Mouse (Mus musculus) kidney, postnatal 0 days (tissue): Measurements from ENCODE around the gene Hoxb6. TPM values are rescaled to one million over a fixed set of nuclear protein-coding genes. Genes with fewer than 3 reads are reported as not detected.

Source experiments
- ATAC-seq: fragments of 200-750 bp; cut with Nextera tagmentation; replicated peaks from 2 replicates; pipeline ENCODE4 v1.8.0; 2017; ENCODE audit warnings: low read depth, moderate number of reproducible peaks, moderate TSS enrichment, moderate library complexity; ENCODE audit not compliant: low FRiP score
- DNase-seq: peaks from one replicate; pipeline ENCODE4 v3.0.0-alpha.2; 2016; ENCODE audit warnings: low spot score
- H3K27ac ChIP-seq: fragments of 300-500 bp; sonication (generic); 2 replicates; pipeline ENCODE4 v1.5.1; 2014; ENCODE audit warnings: mild to moderate bottlenecking
- H3K27me3 ChIP-seq: fragments of 300-500 bp; sonication (generic); 2 replicates; pipeline ENCODE4 v1.6.1; 2014; ENCODE audit warnings: low read length, mixed read lengths; ENCODE audit not compliant: insufficient read depth
- H3K36me3 ChIP-seq: fragments of 300-500 bp; sonication (generic); 2 replicates; pipeline ENCODE4 v1.6.1; 2014; ENCODE audit warnings: low read length, mixed read lengths; ENCODE audit not compliant: insufficient read depth
- H3K4me1 ChIP-seq: fragments of 300-500 bp; sonication (generic); replicated peaks from 2 replicates; pipeline ENCODE4 v1.6.1; 2014; ENCODE audit warnings: antibody characterized with exemption, low read length, mixed read lengths; ENCODE audit not compliant: insufficient read depth
- H3K4me2 ChIP-seq: fragments of 300-500 bp; sonication (generic); 2 replicates; pipeline ENCODE4 v1.6.1; 2014; ENCODE audit warnings: mild to moderate bottlenecking, low read length, moderate library complexity, mixed read lengths
- H3K4me3 ChIP-seq: fragments of 300-500 bp; sonication (generic); replicated peaks from 2 replicates; pipeline ENCODE4 v1.5.1; 2014; ENCODE audit warnings: low read depth, low read length
- H3K9ac ChIP-seq: fragments of 300-500 bp; sonication (generic); 2 replicates; pipeline ENCODE4 v1.6.1; 2014; ENCODE audit warnings: low read depth, low read length
- H3K9me3 ChIP-seq: fragments of 300-500 bp; sonication (generic); replicated peaks from 2 replicates; pipeline ENCODE4 v1.6.1; 2016; ENCODE audit warnings: low read length, inconsistent platforms, mixed read lengths
- CTCF ChIP-seq: IDR thresholded peaks from 2 replicates; pipeline ENCODE4 v1.5.1; 2016; ENCODE audit warnings: antibody characterized with exemption, low read depth, mild to moderate bottlenecking, moderate library complexity
- WGBS: fragments of 180-500 bp; shearing (Covaris S2); extraction: QIAGEN DNeasy Blood & Tissue Kit; methylation state at CpG from one replicate; pipeline ENCODE4 v1.1.7; 2014; 5-methylcytosine and 5-hydroxymethylcytosine counted together
- microRNA counts: library from miRNA; unstranded; fragments of <30 nt; microRNA quantifications from one replicate; lab custom pipeline; 2015
- microRNA-seq: library from miRNA; unstranded; fragments of <30 nt; microRNA quantifications from one replicate; pipeline ENCODE4, GENCODE M21; 2016
- polyA plus RNA-seq: library from polyadenylated mRNA; unstranded; fragments of >200 nt; fragmentation: Nextera tagmentation; extraction: Ambion mirVana; gene quantifications from 2 replicates; pipeline ENCODE4 v1.2.1, GENCODE M21; 2015

Hoxb6 gene
- polyA plus RNA-seq, 1 experiment from 2014 or later = 45.0 TPM

GRCm38 (mm10) chr11:96349491-96350340, 57.4 kb downstream of the Hoxb6 start:
- DNase-seq = peak; percentile 85
- ATAC-seq = no peak
- H3K9ac ChIP-seq = peak overlapping the region; percentile 46

GRCm38 (mm10) chr11:96350341-96350624, 58.0 kb downstream of the Hoxb6 start, which contains the start of gene Hoxb2:
Gene Hoxb2, plus strand, starts transcription at chr11:96350525.
- Histone ChIP-seq H3K4me3 (peak within 1 kb of the TSS; percentile 89; the same call in 1 of the 2 replicates), H3K9me3 (no peaks in the 10 kb centered on the region), H3K4me1 (peaks cover 47% of the 10 kb centered on the region), H3K27me3 (no peaks in the 10 kb centered on the region), H3K4me2 (peak within 1 kb of the TSS; percentile 92), H3K27ac (peak within 1 kb of the TSS; percentile 98), H3K36me3 (peaks cover 13% of the 10 kb centered on the region), H3K9ac (peak within 1 kb of the TSS; percentile 99)
- 15% methylated on average over 2 of the region's 2 CpGs for WGBS
- ATAC-seq = no peak
- TF ChIP-seq CTCF = no peak
- DNase-seq = no peak

More at GRCm38 (mm10) chr11:96349491-96350340, 57.4 kb downstream of the Hoxb6 start:
- H3K4me2 ChIP-seq = peak overlapping the region; percentile 49
- 11% methylated on average over 14 of the region's 14 CpGs for WGBS
- peaks cover 47% of the 10 kb centered on the region for H3K4me1 ChIP-seq
- TF ChIP-seq CTCF = no peak
- peak overlapping the region; percentile 98 for H3K27ac ChIP-seq
- H3K4me3 ChIP-seq = no peak overlapping the region
- peaks cover 15% of the 10 kb centered on the region for H3K36me3 ChIP-seq
- H3K9me3 ChIP-seq = no peaks in the 10 kb centered on the region
- no peaks in the 10 kb centered on the region for H3K27me3 ChIP-seq

- Histone ChIP-seq H3K9ac (peak overlapping the region; percentile 99; the same call in 1 of the 2 replicates), H3K36me3 (peaks cover 10% of the 10 kb centered on the region), H3K27ac (peak overlapping the region; percentile 98), H3K4me2 (peak overlapping the region; percentile 92), H3K9me3 (no peaks in the 10 kb centered on the region), H3K4me1 (peaks cover 42% of the 10 kb centered on the region), H3K4me3 (no peak overlapping the region; the same call in 1 of the 2 replicates), H3K27me3 (no peaks in the 10 kb centered on the region)
- DNase-seq = peak; percentile 1
- ATAC-seq = no peak
- TF ChIP-seq CTCF = no peak
- WGBS = 43% methylated on average over 2 of the region's 2 CpGs
These were observed 58.5 kb downstream of the Hoxb6 start for GRCm38 (mm10) chr11:96350791-96351190.

MicroRNAs encoded within 50 kb of the gene (microRNA counts, 519-probe panel; counts per million panel counts)
- 8,045 counts per million, percentile 99 among the panel's probes with 10 or more counts for microRNA mmu-miR-10a (lab: Ali Mortazavi, UCI)
- microRNA mmu-miR-196a (lab: Ali Mortazavi, UCI) = 6,863 counts per million, percentile 94 among the panel's probes with 10 or more counts

Small RNA genes within 50 kb of the gene (microRNA-seq; reads per million reads assigned to microRNA genes)
- gene Mir10a = 184,255 reads per million, percentile 100 among the genes with 10 or more reads in this experiment
- gene Mir196a-1 = 41.1 reads per million, percentile 42 among the genes with 10 or more reads in this experiment

Other genes starting within 250 kb of the Hoxb6 start
- gene Ube2z, start 227.1 kb upstream of the Hoxb6 start, polyA plus RNA-seq = 31.7 and 33.2 TPM in 2 replicates
- 1,356 and 1,385 TPM in 2 replicates for gene Atp5g1, start 216.8 kb upstream of the Hoxb6 start, polyA plus RNA-seq
- gene Calcoco2, start 180.5 kb upstream of the Hoxb6 start, polyA plus RNA-seq = not detected in 2 replicates
- gene Ttll6, start 158.7 kb upstream of the Hoxb6 start, polyA plus RNA-seq = 0.04 TPM in 1 of 2 replicates, not detected in the other
- gene Hoxb13, start 98.2 kb upstream of the Hoxb6 start, polyA plus RNA-seq = not detected in 2 replicates
- gene Hoxb9, start 21.0 kb upstream of the Hoxb6 start, polyA plus RNA-seq = 22.6 and 23.1 TPM in 2 replicates
- gene Hoxb8, start 10.6 kb upstream of the Hoxb6 start, polyA plus RNA-seq = 8.7 and 12.2 TPM in 2 replicates
- gene Hoxb7, start 5.9 kb upstream of the Hoxb6 start, polyA plus RNA-seq = 56.1 and 58.9 TPM in 2 replicates
- 10.2 and 12.9 TPM in 2 replicates for gene Hoxb5, start 10.9 kb downstream of the Hoxb6 start, polyA plus RNA-seq
- gene Hoxb4, start 25.8 kb downstream of the Hoxb6 start, polyA plus RNA-seq = 3.6 and 3.8 TPM in 2 replicates
- 3.9 and 4.2 TPM in 2 replicates for gene Hoxb3, start 30.9 kb downstream of the Hoxb6 start, polyA plus RNA-seq
- gene Hoxb2, start 58.0 kb downstream of the Hoxb6 start, polyA plus RNA-seq = 38.0 and 42.3 TPM in 2 replicates
- gene Hoxb1, start 73.3 kb downstream of the Hoxb6 start, polyA plus RNA-seq = 0.13 and 0.37 TPM in 2 replicates
- gene Skap1, start 172.1 kb downstream of the Hoxb6 start, polyA plus RNA-seq = 7.6 and 8.7 TPM in 2 replicates